19 mouse cellular contexts compared by ENCODE assay signal in genomic region chr11:35113290-35113689, GRCm38 (mm10). TPM values are rescaled to one million over a fixed set of nuclear protein-coding genes. Genes with fewer than 3 reads are reported as not detected.
DNase-seq lines count a peak whose midpoint lies in the region; ATAC-seq and TF ChIP-seq lines count a peak whose summit lies in the region.
"Had no signal": no experiment of that assay in that cellular context is flagged by ENCODE, and none has a peak within 500 bp of the region (broad histone marks: within the 10 kb centered on the region; RNA-seq: fewer than 3 reads in every experiment).

No protein-coding gene starts in this region.

- no peak overlapping the region for H3K4me3 ChIP-seq in hindbrain, embryonic 10.5 days
- no peak overlapping the region for H3K4me3 ChIP-seq in hindbrain, embryonic 12.5 days
- no peak overlapping the region for H3K4me3 ChIP-seq in liver, postnatal 0 days (ENCODE audit: low read depth, low read length)
- no peak overlapping the region for H3K4me3 ChIP-seq in liver, embryonic 11.5 days (ENCODE audit: low read depth, low read length)
- H3K4me3 ChIP-seq in limb, embryonic 10.5 days: no peak overlapping the region
- H3K4me3 ChIP-seq: embryonic facial prominence, embryonic 15.5 days; erythroblast, embryonic 14.5 days; forebrain, embryonic 10.5 days; forebrain, embryonic 15.5 days; hindbrain, embryonic 15.5 days had no signal

- H3K4me2 ChIP-seq in hindbrain, embryonic 12.5 days (replicated peaks): no peak overlapping the region
- no peak overlapping the region for H3K4me2 ChIP-seq in liver, postnatal 0 days (ENCODE audit: low read depth, low read length)
- no peak overlapping the region for H3K4me2 ChIP-seq in liver, embryonic 11.5 days
- H3K4me2 ChIP-seq: embryonic facial prominence, embryonic 15.5 days; forebrain, embryonic 15.5 days; hindbrain, embryonic 15.5 days had no signal

- ATAC-seq in hindbrain, embryonic 12.5 days (ENCODE audit: low FRiP score): no peak
- peak; percentile 60 for ATAC-seq in liver, postnatal 0 days
- ATAC-seq in liver, embryonic 11.5 days (replicated peaks; ENCODE audit: low FRiP score): no peak
- ATAC-seq: forebrain, embryonic 15.5 days had no signal

- H3K9ac ChIP-seq in hindbrain, embryonic 12.5 days: no peak overlapping the region
- H3K9ac ChIP-seq in liver, postnatal 0 days (replicated peaks): no peak overlapping the region
- no peak overlapping the region for H3K9ac ChIP-seq in liver, embryonic 11.5 days (ENCODE audit: low read depth, low read length)
- H3K9ac ChIP-seq: embryonic facial prominence, embryonic 15.5 days; forebrain, embryonic 15.5 days; hindbrain, embryonic 15.5 days had no signal

- peak overlapping the region; percentile 41; the same call in 1 of the 2 replicates for H3K27ac ChIP-seq in hindbrain, embryonic 10.5 days
- H3K27ac ChIP-seq in hindbrain, embryonic 12.5 days: no peak overlapping the region
- H3K27ac ChIP-seq in liver, postnatal 0 days (ENCODE audit: low read depth): no peak overlapping the region
- H3K27ac ChIP-seq in liver, embryonic 11.5 days (ENCODE audit: low read depth, low read length): no peak overlapping the region
- 0 out of 2 replicates have a peak overlapping the region, but pooled peaks have one; percentile 34 for H3K27ac ChIP-seq in limb, embryonic 10.5 days
- H3K27ac ChIP-seq: embryonic facial prominence, embryonic 15.5 days; forebrain, embryonic 10.5 days; forebrain, embryonic 15.5 days; hindbrain, embryonic 15.5 days had no signal

- no peak for TF ChIP-seq EP300 in liver, postnatal 0 days (IDR thresholded peaks at IDR 0.05; ENCODE audit: low read depth)

- 44% methylated on average over 1 of the region's 1 CpGs for WGBS in hindbrain, embryonic 10.5 days
- WGBS in hindbrain, embryonic 12.5 days: 28% methylated on average over 1 of the region's 1 CpGs
- 52% methylated on average over 1 of the region's 1 CpGs for WGBS in liver, postnatal 0 days (ENCODE audit: insufficient replicate concordance)
- WGBS in liver, embryonic 11.5 days: 67% methylated on average over 1 of the region's 1 CpGs
- 63% methylated on average over 1 of the region's 1 CpGs for WGBS in limb, embryonic 10.5 days

- peaks cover 10% of the 10 kb centered on the region; the same call in 1 of the 2 replicates for H3K27me3 ChIP-seq in hindbrain, embryonic 10.5 days (ENCODE audit: insufficient read depth, poor library complexity, severe bottlenecking)
- H3K27me3 ChIP-seq in hindbrain, embryonic 12.5 days: no peaks in the 10 kb centered on the region
- no peaks in the 10 kb centered on the region for H3K27me3 ChIP-seq in liver, postnatal 0 days (ENCODE audit: insufficient read depth, low read length)
- no peaks in the 10 kb centered on the region for H3K27me3 ChIP-seq in liver, embryonic 11.5 days (replicated peaks; ENCODE audit: control insufficient read depth, insufficient read depth, low read length)
- H3K27me3 ChIP-seq in limb, embryonic 10.5 days (ENCODE audit: low read depth, poor library complexity, severe bottlenecking): 0 out of 2 replicates have a peak, but pooled peaks cover 4% of the 10 kb centered on the region
- H3K27me3 ChIP-seq: embryonic facial prominence, embryonic 15.5 days; forebrain, embryonic 15.5 days had no signal

- peak; percentile 36 for DNase-seq in hindbrain, embryonic 10.5 days (ENCODE audit: low spot score)
- DNase-seq in liver, postnatal 0 days: no peak
- no peak for DNase-seq in liver, embryonic 11.5 days (ENCODE audit: low spot score)
- peak; percentile 49 for DNase-seq in embryo, embryonic 10.5 days (ENCODE audit: low spot score)
- no peak for DNase-seq in limb, embryonic 10.5 days (ENCODE audit: low spot score)
- no peak for DNase-seq in frontal cortex, postnatal 36 days (ENCODE audit: low spot score in 2 of 2)
- no peak for DNase-seq in cerebellum, postnatal 4 days (ENCODE audit: low spot score in 2 of 2)
- DNase-seq: adrenal gland, adult 8-10 months; adrenal gland, postnatal 36 days; cerebellum, adult 2 months; cerebellum, postnatal 10 days; gastrocnemius, postnatal 14 days; heart, postnatal 10 days had no signal

- no peaks in the 10 kb centered on the region for H3K9me3 ChIP-seq in hindbrain, embryonic 10.5 days
- no peaks in the 10 kb centered on the region for H3K9me3 ChIP-seq in hindbrain, embryonic 12.5 days (replicated peaks)
- H3K9me3 ChIP-seq in liver, postnatal 0 days (ENCODE audit: low read length): no peaks in the 10 kb centered on the region
- no peaks in the 10 kb centered on the region for H3K9me3 ChIP-seq in liver, embryonic 11.5 days (ENCODE audit: control insufficient read depth, low read length)
- H3K9me3 ChIP-seq in limb, embryonic 10.5 days (replicated peaks): no peaks in the 10 kb centered on the region
- H3K9me3 ChIP-seq: embryonic facial prominence, embryonic 15.5 days; forebrain, embryonic 10.5 days; forebrain, embryonic 15.5 days; hindbrain, embryonic 15.5 days had no signal

- H3K36me3 ChIP-seq in hindbrain, embryonic 10.5 days: no peaks in the 10 kb centered on the region
- H3K36me3 ChIP-seq in hindbrain, embryonic 12.5 days: no peaks in the 10 kb centered on the region
- H3K36me3 ChIP-seq in liver, postnatal 0 days (replicated peaks; ENCODE audit: insufficient read depth, low read length): no peaks in the 10 kb centered on the region
- H3K36me3 ChIP-seq in liver, embryonic 11.5 days (ENCODE audit: control insufficient read depth, insufficient read depth, low read length): no peaks in the 10 kb centered on the region
- H3K36me3 ChIP-seq in limb, embryonic 10.5 days: no peaks in the 10 kb centered on the region
- H3K36me3 ChIP-seq: embryonic facial prominence, embryonic 15.5 days; forebrain, embryonic 10.5 days; forebrain, embryonic 15.5 days; hindbrain, embryonic 15.5 days had no signal

- peaks cover 21% of the 10 kb centered on the region for H3K4me1 ChIP-seq in hindbrain, embryonic 10.5 days (replicated peaks)
- H3K4me1 ChIP-seq in hindbrain, embryonic 12.5 days: peaks cover 3% of the 10 kb centered on the region; the same call in 1 of the 2 replicates
- peaks cover 4% of the 10 kb centered on the region; the same call in 1 of the 2 replicates for H3K4me1 ChIP-seq in liver, postnatal 0 days (ENCODE audit: insufficient read depth)
- H3K4me1 ChIP-seq in liver, embryonic 11.5 days (replicated peaks; ENCODE audit: control insufficient read depth, insufficient read depth, low read length): no peaks in the 10 kb centered on the region
- peaks cover 14% of the 10 kb centered on the region for H3K4me1 ChIP-seq in limb, embryonic 10.5 days
- H3K4me1 ChIP-seq: embryonic facial prominence, embryonic 15.5 days; forebrain, embryonic 15.5 days; hindbrain, embryonic 15.5 days had no signal

- no peak for TF ChIP-seq CTCF in liver, postnatal 0 days (IDR thresholded peaks at IDR 0.05; ENCODE audit: low read depth)

RNA-seq across cellular contexts. Expression of gene Slit3, which starts 7.7 kb away (rescaled TPM):
- polyA plus RNA-seq in hindbrain, embryonic 10.5 days (2016; fragmentation: Nextera tagmentation; extraction: Ambion mirVana): 38.0 and 54.1 TPM in 2 replicates
- polyA plus RNA-seq in hindbrain, embryonic 12.5 days (2016; fragmentation: Nextera tagmentation; extraction: Ambion mirVana): 40.8 and 50.0 TPM in 2 replicates
- 0.20 and 0.52 TPM in 2 replicates for polyA plus RNA-seq in liver, postnatal 0 days (2015; fragmentation: Nextera tagmentation; extraction: Ambion mirVana)
- 6.4 and 6.8 TPM in 2 replicates for polyA plus RNA-seq in liver, embryonic 11.5 days (2014; fragmentation: Nextera tagmentation; extraction: Ambion mirVana)
- polyA plus RNA-seq in limb, embryonic 10.5 days (2016; fragmentation: Nextera tagmentation; extraction: Ambion mirVana): 20.2 and 21.9 TPM in 2 replicates
- polyA plus RNA-seq: erythroblast, embryonic 14.5 days had no signal

Comparison
In these comparisons a context has a peak if more than half of its experiments do, and no peak if none do; other contexts are left out.
1. H3K27ac ChIP-seq: peak in hindbrain, embryonic 10.5 days (single experiment) and limb, embryonic 10.5 days (single experiment); none in hindbrain, embryonic 12.5 days (single experiment), liver, postnatal 0 days (single experiment) and liver, embryonic 11.5 days (single experiment).
2. DNase-seq: peak in hindbrain, embryonic 10.5 days (single experiment) and embryo, embryonic 10.5 days (single experiment); none in liver, postnatal 0 days (single experiment), liver, embryonic 11.5 days (single experiment), limb, embryonic 10.5 days (single experiment), frontal cortex, postnatal 36 days (0 of 2) and cerebellum, postnatal 4 days (0 of 2).